Mouse (Mus musculus) naive thymus-derived CD4-positive, alpha-beta T cell, adult 5 months (primary cell): ENCODE measurements around the gene Arpc5l. TPM values are rescaled to one million over a fixed set of nuclear protein-coding genes. Genes with fewer than 3 reads are reported as not detected.

Experiments used
- polyA plus RNA-seq: library from polyadenylated mRNA; unstranded; fragments of 100-300 nt; shearing (Covaris generic); gene quantifications from one replicate; pipeline ENCODE4 v1.2.1, GENCODE M21; 2017

The Arpc5l gene
- 108 TPM for polyA plus RNA-seq

GRCm38 (mm10) chr2:39004880-39005435, at the start of gene Arpc5l:
Arpc5l (plus strand) TSS chr2:39005348.

GRCm38 (mm10) chr2:38997386-38998374, 7.5 kb upstream of the Arpc5l start, which contains the start of gene Wdr38:
Wdr38 (plus strand) TSS chr2:38997476.

GRCm38 (mm10) chr2:39005574-39006079, 479 bp downstream of the Arpc5l start, which contains the start of gene Rpl35:
Rpl35 (minus strand) TSS chr2:39005624.

Other genes with a start within 250 kb of the Arpc5l start
- gene Nr6a1, start 77.7 kb upstream of the Arpc5l start, polyA plus RNA-seq, result 1.8 TPM
- 0.10 TPM for gene Olfml2a, start 73.4 kb upstream of the Arpc5l start, polyA plus RNA-seq
- 1.3 TPM for gene Wdr38, start 7.9 kb upstream of the Arpc5l start, polyA plus RNA-seq
- 763 TPM for gene Rpl35, start 276 bp downstream of the Arpc5l start, polyA plus RNA-seq
- gene Golga1, start 60.2 kb downstream of the Arpc5l start, polyA plus RNA-seq, result 23.9 TPM
- 16.7 TPM for gene Scai, start 185.4 kb downstream of the Arpc5l start, polyA plus RNA-seq
- 142 TPM for gene Ppp6c, start 221.1 kb downstream of the Arpc5l start, polyA plus RNA-seq